Mouse (Mus musculus): ENCODE measurements at regions not wholly inside any gene's neighbourhood (a gene's known extent, or its start where the extent isn't known, plus 50 kb on each side); places are given as distances from the start of the nearest gene placed in this dataset.

- TF ChIP-seq GATA4 (IDR thresholded peaks at IDR 0.05; ENCODE audit: insufficient replicate concordance, low read length) = no peak
Observed at GRCm38 (mm10) chr17:83962126-83962525, 114.4 kb upstream of the Haao start.

DNA sequence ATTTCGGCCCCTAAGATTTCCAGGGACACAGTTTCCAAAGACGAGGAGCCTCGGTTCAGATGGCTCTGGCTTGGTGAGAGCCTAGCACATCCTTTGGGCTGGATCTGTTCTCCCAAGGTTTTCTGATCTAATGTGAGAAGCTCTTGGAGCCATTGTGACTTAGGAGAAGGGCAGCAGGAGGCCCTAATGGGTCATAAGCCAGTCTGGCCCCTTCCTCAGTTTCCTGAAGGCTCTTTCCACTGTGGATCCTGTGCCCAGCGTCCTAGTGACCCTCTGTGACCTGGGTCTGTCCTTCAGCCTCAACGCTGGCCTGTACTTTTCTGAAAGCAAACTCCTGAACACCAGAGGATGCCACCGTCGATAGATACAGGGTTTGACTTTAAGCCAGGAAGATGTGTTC, 113.1 kb upstream of the Haao start:
- no peak for TF ChIP-seq GATA4 (IDR thresholded peaks at IDR 0.05; ENCODE audit: insufficient replicate concordance, low read length)

DNA sequence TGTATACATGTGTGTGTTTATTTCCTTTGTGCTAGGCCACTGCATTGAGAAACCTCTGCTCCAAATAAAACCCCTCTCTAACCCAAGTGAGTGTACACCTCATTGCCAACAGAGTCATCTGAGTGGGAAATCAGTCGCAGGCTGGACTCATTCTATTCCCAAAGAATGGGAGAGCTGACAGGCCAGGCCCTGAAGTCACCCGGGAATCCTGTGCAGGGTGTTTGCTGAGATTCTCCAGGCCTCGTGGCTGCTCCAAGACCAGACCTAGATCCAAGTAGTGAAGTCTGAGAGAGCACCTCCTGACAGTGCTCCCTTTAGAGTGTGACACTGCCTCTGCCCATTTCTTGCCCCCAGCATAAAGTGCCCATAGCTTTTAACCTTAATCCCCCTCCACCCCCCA, 112.4 kb upstream of the Haao start:
- TF ChIP-seq GATA4 (IDR thresholded peaks at IDR 0.05; ENCODE audit: insufficient replicate concordance, low read length) = no peak

- TF ChIP-seq GATA4 (IDR thresholded peaks at IDR 0.05; ENCODE audit: insufficient replicate concordance, low read length) = no peak
Observed at GRCm38 (mm10) chr17:83959159-83959848, 111.5 kb upstream of the Haao start.

DNA sequence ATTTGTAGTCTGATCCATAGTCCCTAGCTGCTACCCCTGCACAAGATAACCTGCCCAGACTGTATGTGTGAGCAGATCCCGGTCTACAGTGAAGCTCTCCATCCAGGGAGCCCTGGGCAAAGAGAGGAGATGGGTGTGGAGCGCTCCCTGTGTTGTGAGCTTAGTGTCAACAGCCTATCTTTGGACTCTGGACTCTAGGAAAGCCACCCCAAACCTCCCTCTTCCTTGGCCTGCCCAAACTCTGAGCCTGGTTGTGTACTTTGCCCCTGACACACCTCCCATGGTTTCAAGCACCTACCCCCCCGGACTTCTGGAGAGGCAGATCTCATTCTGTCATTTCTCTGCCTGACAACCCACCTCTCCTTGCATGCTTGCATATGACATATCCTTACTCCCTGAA, 110.9 kb upstream of the Haao start:
- TF ChIP-seq GATA4 (IDR thresholded peaks at IDR 0.05; ENCODE audit: insufficient replicate concordance, low read length) = no peak

DNA sequence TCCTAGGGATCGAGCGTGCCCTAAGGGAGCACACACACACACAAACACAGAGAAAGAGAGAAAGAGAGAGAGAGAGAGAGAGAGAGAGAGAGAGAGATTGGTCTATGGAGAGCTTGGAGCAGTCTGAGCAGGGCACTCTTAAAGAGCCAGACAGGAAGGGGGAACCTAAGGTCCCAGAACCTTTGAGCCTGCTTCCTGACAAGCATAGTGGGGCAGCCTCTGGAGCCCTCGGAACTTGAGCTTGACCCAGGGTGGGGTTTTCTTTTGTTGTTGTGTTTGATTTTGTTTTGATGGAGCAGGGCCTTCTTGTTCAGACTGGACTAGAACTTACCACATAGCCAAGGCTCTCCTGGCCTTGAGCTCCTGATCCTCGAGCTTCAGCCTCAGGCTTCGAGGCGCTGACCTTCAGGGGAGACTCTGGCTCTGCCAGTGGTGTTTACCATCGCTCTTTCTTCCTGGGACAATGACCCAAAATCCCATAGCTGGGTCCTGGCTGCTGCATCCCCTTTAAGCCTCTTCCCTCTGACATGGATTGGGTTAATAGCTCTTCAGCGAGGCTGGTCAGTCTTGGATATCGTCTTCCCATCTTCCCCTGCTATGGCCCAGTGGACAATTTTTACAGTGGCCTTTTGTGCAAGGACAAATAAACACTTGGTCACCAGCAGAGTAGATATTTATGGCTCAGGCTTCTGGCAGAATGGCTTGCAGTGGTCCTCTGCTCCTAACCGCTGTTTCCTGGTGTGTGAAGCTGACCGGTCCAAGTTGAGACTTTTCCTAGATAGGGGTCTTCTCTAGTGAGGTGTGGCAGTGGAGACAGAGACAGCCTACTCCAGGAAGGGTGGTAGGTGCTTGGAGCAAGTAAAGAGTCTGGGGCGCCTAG, 110.1 kb upstream of the Haao start:
- no peak for TF ChIP-seq GATA4 (IDR thresholded peaks at IDR 0.05; ENCODE audit: insufficient replicate concordance, low read length)

GRCm38 (mm10) chr17:83956821-83957565, 109.2 kb upstream of the Haao start:
- TF ChIP-seq GATA4 (IDR thresholded peaks at IDR 0.05; ENCODE audit: insufficient replicate concordance, low read length) = no peak

GRCm38 (mm10) chr17:83955978-83956377, 108.2 kb upstream of the Haao start:
- no peak for TF ChIP-seq GATA4 (IDR thresholded peaks at IDR 0.05; ENCODE audit: insufficient replicate concordance, low read length)

- TF ChIP-seq GATA4 (IDR thresholded peaks at IDR 0.05; ENCODE audit: insufficient replicate concordance, low read length) = no peak
Observed at GRCm38 (mm10) chr17:83955058-83955697, 107.4 kb upstream of the Haao start.

GRCm38 (mm10) chr17:83954291-83955057, 106.7 kb upstream of the Haao start:
- TF ChIP-seq GATA4 (IDR thresholded peaks at IDR 0.05; ENCODE audit: insufficient replicate concordance, low read length) = no peak

DNA sequence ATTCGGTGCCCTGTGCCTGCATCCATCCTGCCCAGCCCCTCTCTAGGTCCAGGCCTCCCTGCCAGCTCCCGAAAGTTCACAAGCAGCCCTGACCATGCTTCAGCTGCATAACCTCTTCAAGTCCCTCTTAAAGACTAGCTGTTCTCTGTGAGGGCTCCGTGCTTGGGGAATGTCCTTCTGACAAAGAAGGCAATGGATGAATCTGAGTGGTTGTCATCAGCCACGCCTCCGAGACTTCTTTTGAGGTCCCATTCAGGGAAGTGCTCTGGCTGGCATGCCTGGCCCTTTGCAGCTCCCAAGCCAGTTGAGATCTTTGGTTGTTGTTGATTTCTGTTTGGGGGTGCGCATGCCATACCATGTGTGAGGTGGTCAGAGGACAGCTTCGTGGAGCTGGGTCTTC, 105.9 kb upstream of the Haao start:
- TF ChIP-seq GATA4 (IDR thresholded peaks at IDR 0.05; ENCODE audit: insufficient replicate concordance, low read length) = no peak

DNA sequence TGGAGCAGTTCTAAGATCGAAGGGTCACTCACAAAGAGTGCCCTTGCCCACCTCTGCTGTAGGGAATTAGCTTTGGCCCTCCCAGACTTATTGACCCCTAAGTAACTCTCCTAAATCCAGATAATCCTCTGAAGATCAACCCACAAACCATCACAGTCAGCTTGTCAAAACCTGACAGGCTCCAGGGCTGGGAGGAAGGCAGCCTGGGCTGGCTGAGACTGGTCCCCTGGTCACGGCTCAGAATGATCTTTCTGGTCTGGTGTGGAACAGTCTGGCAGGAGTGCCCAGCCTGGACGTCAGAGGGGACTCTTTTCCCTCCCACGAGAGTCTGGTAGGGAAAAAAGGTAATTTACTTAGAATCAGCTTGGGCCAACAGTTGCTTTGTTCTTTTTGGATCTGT, 99.0 kb upstream of the Haao start:
- no peak for TF ChIP-seq GATA4 (IDR thresholded peaks at IDR 0.05; ENCODE audit: insufficient replicate concordance, low read length)

- TF ChIP-seq GATA4 (IDR thresholded peaks at IDR 0.05; ENCODE audit: insufficient replicate concordance, low read length) = no peak
Observed at GRCm38 (mm10) chr17:83939344-83939743, 91.6 kb upstream of the Haao start.

- no peak for TF ChIP-seq GATA4 (IDR thresholded peaks at IDR 0.05; ENCODE audit: insufficient replicate concordance, low read length)
Observed at GRCm38 (mm10) chr17:83938671-83939244, 91.0 kb upstream of the Haao start.
